Mouse (Mus musculus): Measurements from ENCODE around the gene Slc10a2. TPM values are rescaled to one million over a fixed set of nuclear protein-coding genes. Genes with fewer than 3 reads are reported as not detected.
"Not testable (repeated sequence)": the region's sequence is repeated elsewhere in the genome, so short reads cannot be mapped to it uniquely, and the experiment has no call there.

Gene Slc10a2
- not detected in 2 replicates for polyA plus RNA-seq (2016; fragmentation: Nextera tagmentation; extraction: Ambion mirVana)

- H3K9ac ChIP-seq, result no peak within 1 kb of the TSS
- WGBS, result 59% methylated on average over 5 of the region's 5 CpGs
- no peak for ATAC-seq (ENCODE audit: insufficient number of reproducible peaks, low FRiP score)
Observed at GRCm38 (mm10) chr8:5105186-5105585, at the start of gene Slc10a2. Gene Slc10a2, minus strand, starts transcription at chr8:5105351.

GRCm38 (mm10) chr8:5129322-5129829 is 24.2 kb upstream of the Slc10a2 start:
- Histone ChIP-seq H3K9ac (no peak overlapping the region), H3K4me1 (replicated peaks) (no peaks in the 10 kb centered on the region)
- no peak for ATAC-seq (ENCODE audit: insufficient number of reproducible peaks, low FRiP score)

More at GRCm38 (mm10) chr8:5105186-5105585, at the start of gene Slc10a2:
- no peaks in the 10 kb centered on the region for H3K27me3 ChIP-seq (replicated peaks)
- H3K4me2 ChIP-seq, result no peak within 1 kb of the TSS
- H3K27ac ChIP-seq (ENCODE audit: poor library complexity, severe bottlenecking), result no peak within 1 kb of the TSS
- no peaks in the 10 kb centered on the region for H3K36me3 ChIP-seq
- H3K9me3 ChIP-seq (replicated peaks), result no peaks in the 10 kb centered on the region
- H3K4me1 ChIP-seq (replicated peaks), result no peaks in the 10 kb centered on the region
- no peak within 1 kb of the TSS for H3K4me3 ChIP-seq

GRCm38 (mm10) chr8:5106855-5107254 is 1.7 kb upstream of the Slc10a2 start:
- WGBS, result 60% methylated on average over 5 of the region's 5 CpGs
- H3K4me2 ChIP-seq, result no peak overlapping the region

More at GRCm38 (mm10) chr8:5129322-5129829, 24.2 kb upstream of the Slc10a2 start:
- WGBS, result 64% methylated on average over 2 of the region's 2 CpGs
- Histone ChIP-seq H3K27me3 (replicated peaks) (no peaks in the 10 kb centered on the region), H3K27ac (ENCODE audit: poor library complexity, severe bottlenecking) (no peak overlapping the region), H3K9me3 (replicated peaks) (no peaks in the 10 kb centered on the region), H3K36me3 (no peaks in the 10 kb centered on the region), H3K4me2 (no peak overlapping the region), H3K4me3 (no peak overlapping the region)

GRCm38 (mm10) chr8:5095392-5095791 is 9.8 kb downstream of the Slc10a2 start:
- no peaks in the 10 kb centered on the region for H3K27me3 ChIP-seq (replicated peaks)
- no peak overlapping the region for H3K4me2 ChIP-seq
- no peak overlapping the region for H3K9ac ChIP-seq
- WGBS, result 87% methylated on average over 4 of the region's 4 CpGs
- no peak overlapping the region for H3K27ac ChIP-seq (ENCODE audit: poor library complexity, severe bottlenecking)
- ATAC-seq (ENCODE audit: insufficient number of reproducible peaks, low FRiP score), result no peak
- no peak overlapping the region for H3K4me3 ChIP-seq
- no peaks in the 10 kb centered on the region for H3K36me3 ChIP-seq
- no peaks in the 10 kb centered on the region for H3K9me3 ChIP-seq (replicated peaks)
- no peaks in the 10 kb centered on the region for H3K4me1 ChIP-seq (replicated peaks)

More at GRCm38 (mm10) chr8:5106855-5107254, 1.7 kb upstream of the Slc10a2 start:
- no peak overlapping the region for H3K4me3 ChIP-seq
- no peak overlapping the region for H3K27ac ChIP-seq (ENCODE audit: poor library complexity, severe bottlenecking)
- no peaks in the 10 kb centered on the region for H3K4me1 ChIP-seq (replicated peaks)
- H3K27me3 ChIP-seq (replicated peaks), result no peaks in the 10 kb centered on the region
- no peaks in the 10 kb centered on the region for H3K36me3 ChIP-seq
- no peak for ATAC-seq (ENCODE audit: insufficient number of reproducible peaks, low FRiP score)
- H3K9me3 ChIP-seq (replicated peaks), result no peaks in the 10 kb centered on the region
- no peak overlapping the region for H3K9ac ChIP-seq

- not testable (repeated sequence) for H3K9me3 ChIP-seq (replicated peaks); H3K27ac ChIP-seq (ENCODE audit: poor library complexity, severe bottlenecking); H3K9ac ChIP-seq; ATAC-seq (ENCODE audit: insufficient number of reproducible peaks, low FRiP score); H3K36me3 ChIP-seq; H3K27me3 ChIP-seq (replicated peaks); H3K4me2 ChIP-seq; H3K4me1 ChIP-seq (replicated peaks); H3K4me3 ChIP-seq
Observed at GRCm38 (mm10) chr8:5093991-5094390, 11.2 kb downstream of the Slc10a2 start.

GRCm38 (mm10) chr8:5073654-5074293 is 31.4 kb downstream of the Slc10a2 start:
- H3K27me3 ChIP-seq (replicated peaks), result no peaks in the 10 kb centered on the region
- H3K4me2 ChIP-seq, result no peak overlapping the region
- no peak for ATAC-seq (ENCODE audit: insufficient number of reproducible peaks, low FRiP score)
- H3K27ac ChIP-seq (ENCODE audit: poor library complexity, severe bottlenecking), result no peak overlapping the region
- no peak overlapping the region for H3K9ac ChIP-seq
- H3K9me3 ChIP-seq (replicated peaks), result no peaks in the 10 kb centered on the region
- H3K4me1 ChIP-seq (replicated peaks), result no peaks in the 10 kb centered on the region
- 83% methylated on average over 3 of the region's 3 CpGs for whole genome bisulfite sequencing
- no peaks in the 10 kb centered on the region for H3K36me3 ChIP-seq
- no peak overlapping the region for H3K4me3 ChIP-seq

- no peak overlapping the region for H3K27ac ChIP-seq (ENCODE audit: poor library complexity, severe bottlenecking)
- no peak overlapping the region for H3K4me2 ChIP-seq
- no peaks in the 10 kb centered on the region for H3K36me3 ChIP-seq
- H3K27me3 ChIP-seq (replicated peaks), result no peaks in the 10 kb centered on the region
- no peak overlapping the region for H3K4me3 ChIP-seq
- no peak overlapping the region for H3K9ac ChIP-seq
- ATAC-seq (ENCODE audit: insufficient number of reproducible peaks, low FRiP score), result no peak
- no peaks in the 10 kb centered on the region for H3K9me3 ChIP-seq (replicated peaks)
- 80% methylated on average over 1 of the region's 1 CpGs for WGBS
- no peaks in the 10 kb centered on the region for H3K4me1 ChIP-seq (replicated peaks)
Observed at GRCm38 (mm10) chr8:5058888-5059287, 46.3 kb downstream of the Slc10a2 start.

GRCm38 (mm10) chr8:5044361-5044900 is 60.7 kb downstream of the Slc10a2 start:
- not testable (repeated sequence) for H3K4me3 ChIP-seq; H3K9me3 ChIP-seq (replicated peaks); H3K36me3 ChIP-seq; H3K4me2 ChIP-seq; ATAC-seq (ENCODE audit: insufficient number of reproducible peaks, low FRiP score); H3K9ac ChIP-seq; H3K27me3 ChIP-seq (replicated peaks); H3K27ac ChIP-seq (ENCODE audit: poor library complexity, severe bottlenecking); H3K4me1 ChIP-seq (replicated peaks)
- WGBS, result 67% methylated on average over 6 of the region's 6 CpGs

GRCm38 (mm10) chr8:5038811-5039561 is 66.2 kb downstream of the Slc10a2 start:
- ATAC-seq (ENCODE audit: insufficient number of reproducible peaks, low FRiP score), result no peak
- Histone ChIP-seq H3K4me2 (no peak overlapping the region), H3K4me3 (no peak overlapping the region), H3K9ac (no peak overlapping the region), H3K27me3 (replicated peaks) (no peaks in the 10 kb centered on the region), H3K9me3 (replicated peaks) (no peaks in the 10 kb centered on the region), H3K36me3 (no peaks in the 10 kb centered on the region), H3K27ac (ENCODE audit: poor library complexity, severe bottlenecking) (no peak overlapping the region), H3K4me1 (replicated peaks) (no peaks in the 10 kb centered on the region)
- WGBS, result 53% methylated on average over 4 of the region's 4 CpGs
